Mouse (Mus musculus) ES-Bruce4 (cell line): Measurements from ENCODE around the gene Padi3.

ENCODE experiments used
- CTCF ChIP-seq: IDR thresholded peaks from one replicate; pipeline ENCODE4 v1.8.1; 2011; ENCODE audit warnings: low read depth, low read length
- EP300 ChIP-seq: IDR thresholded peaks from 2 replicates; pipeline ENCODE4 v1.6.1; 2011; ENCODE audit warnings: low read depth, low read length; ENCODE audit not compliant: insufficient read depth
- POLR2A ChIP-seq: IDR thresholded peaks from one replicate; pipeline ENCODE4 v1.8.1; 2011; ENCODE audit warnings: low read length; ENCODE audit not compliant: insufficient read depth

DNA sequence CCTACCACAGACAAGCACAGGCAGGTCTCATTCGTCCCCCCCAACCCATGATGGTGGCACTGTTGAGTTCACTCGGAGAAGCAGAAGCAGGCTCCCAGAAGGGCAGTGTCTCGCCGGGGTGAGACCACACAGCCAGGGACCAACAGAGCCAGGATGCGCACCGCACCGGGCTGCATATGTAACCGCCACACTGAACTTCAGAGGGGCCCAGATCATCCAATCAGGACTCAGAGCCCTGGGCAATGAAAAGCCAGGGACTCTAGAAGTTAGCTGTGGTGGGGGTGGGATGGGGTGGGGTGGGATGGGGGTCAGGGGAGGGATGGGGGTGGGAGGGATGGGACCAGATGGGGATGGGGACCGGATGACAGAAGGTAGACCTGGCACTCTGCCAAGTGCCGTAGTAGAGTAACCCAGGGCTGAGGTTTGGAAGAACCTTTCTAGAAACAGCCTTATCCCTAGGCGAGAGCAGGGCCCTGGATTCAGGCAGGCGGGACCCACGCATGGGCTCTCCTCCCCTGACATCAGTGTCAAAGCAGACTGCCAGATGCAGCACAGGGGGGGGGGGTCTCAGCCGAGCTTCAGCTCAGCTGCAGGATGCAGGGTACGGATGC is 33.3 kb upstream of the Padi3 start:
- TF ChIP-seq CTCF, result no peak
- no peak for TF ChIP-seq POLR2A
- no peak for TF ChIP-seq EP300
